Mouse (Mus musculus) midbrain, postnatal 0 days (tissue): ENCODE measurements around the gene Prr14l. TPM values are rescaled to one million over a fixed set of nuclear protein-coding genes. Genes with fewer than 3 reads are reported as not detected.

ENCODE experiments used
- ATAC-seq: fragments of 200-750 bp; cut with Nextera tagmentation; 2 replicates; pipeline ENCODE4 v1.8.0; 2017; ENCODE audit warnings: moderate number of reproducible peaks, mild to moderate bottlenecking, moderate TSS enrichment, moderate library complexity; ENCODE audit not compliant: low FRiP score
- DNase-seq: peaks from one replicate; pipeline ENCODE4 v3.0.0-alpha.2; 2015; ENCODE audit warnings: low spot score
- H3K27ac ChIP-seq: fragments of 300-500 bp; sonication (generic); 2 replicates; pipeline ENCODE4 v1.5.1; 2014; ENCODE audit warnings: low read depth, mild to moderate bottlenecking, low read length, mixed read lengths
- H3K27me3 ChIP-seq: fragments of 300-500 bp; sonication (generic); 2 replicates; pipeline ENCODE4 v1.6.1; 2014; ENCODE audit warnings: low read length, control low read depth, mixed read lengths; ENCODE audit not compliant: insufficient read depth
- H3K36me3 ChIP-seq: fragments of 300-500 bp; sonication (generic); 2 replicates; pipeline ENCODE4 v1.6.1; 2014; ENCODE audit warnings: low read length, control low read depth, mixed read lengths; ENCODE audit not compliant: insufficient read depth
- H3K4me1 ChIP-seq: fragments of 300-500 bp; sonication (generic); 2 replicates; pipeline ENCODE4 v1.6.1; 2014; ENCODE audit warnings: mild to moderate bottlenecking, control low read depth, antibody characterized with exemption, low read length, mixed read lengths; ENCODE audit not compliant: insufficient read depth
- H3K4me2 ChIP-seq: fragments of 300-500 bp; sonication (generic); 2 replicates; pipeline ENCODE4 v1.6.1; 2014; ENCODE audit warnings: low read depth, mild to moderate bottlenecking, low read length, mixed read lengths; ENCODE audit not compliant: poor library complexity, severe bottlenecking
- H3K4me3 ChIP-seq: fragments of 300-500 bp; sonication (generic); 2 replicates; pipeline ENCODE4 v1.5.1; 2014; ENCODE audit warnings: low read depth, mild to moderate bottlenecking, low read length, moderate library complexity
- H3K9ac ChIP-seq: fragments of 300-500 bp; sonication (generic); replicated peaks from 2 replicates; pipeline ENCODE4 v1.6.1; 2014; ENCODE audit warnings: mild to moderate bottlenecking, low read length, moderate library complexity, mixed read lengths; ENCODE audit not compliant: poor library complexity, severe bottlenecking
- H3K9me3 ChIP-seq: fragments of 300-500 bp; sonication (generic); 2 replicates; pipeline ENCODE4 v1.6.1; 2016; ENCODE audit warnings: low read length, control low read depth
- CTCF ChIP-seq: IDR thresholded peaks from 2 replicates; pipeline ENCODE4 v1.5.1; 2016; ENCODE audit warnings: antibody characterized with exemption, mild to moderate bottlenecking
- WGBS: fragments of 180-500 bp; shearing (Covaris S2); extraction: QIAGEN DNeasy Blood & Tissue Kit; methylation state at CpG from one replicate; pipeline ENCODE4 v1.1.7; 2014; 5-methylcytosine and 5-hydroxymethylcytosine counted together
- polyA plus RNA-seq: library from polyadenylated mRNA; unstranded; fragments of >200 nt; fragmentation: Nextera tagmentation; extraction: Ambion mirVana; gene quantifications from 2 replicates; pipeline ENCODE4 v1.2.1, GENCODE M21; 2015
- total RNA-seq: library from RNA; depleted of rRNA; stranded (reverse); fragments of >200 nt; gene quantifications from 2 replicates; pipeline ENCODE4 v1.2.3, GENCODE M21; 2014; rRNA removed

The Prr14l gene
- total and polyA plus RNA-seq, 2 experiments from 2014 or later: 13.5 to 17.4 TPM

DNA sequence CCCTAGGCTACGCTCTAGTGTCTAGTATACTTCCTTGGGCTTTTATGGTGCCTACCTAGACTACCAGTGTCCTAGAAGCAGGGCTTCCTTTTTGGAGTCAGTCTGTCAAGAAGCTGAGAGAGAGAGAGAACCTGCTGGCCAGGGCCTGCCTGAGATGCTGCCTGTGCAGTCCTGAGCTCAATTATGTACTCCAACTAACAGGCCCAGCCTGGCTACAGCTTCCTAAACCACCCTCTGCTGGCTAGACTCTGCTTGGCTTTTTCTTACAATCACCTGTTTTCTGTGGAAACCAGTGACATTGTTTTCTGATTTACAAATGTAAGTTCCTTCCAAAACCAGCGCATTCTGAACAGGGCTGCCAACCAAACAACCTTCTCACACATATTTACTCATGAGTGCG, 113.9 kb downstream of the Prr14l start:
- H3K9ac ChIP-seq: no peak overlapping the region
- no peak for DNase-seq
- no peaks in the 10 kb centered on the region for H3K9me3 ChIP-seq
- ATAC-seq: no peak
- TF ChIP-seq CTCF: no peak
- H3K36me3 ChIP-seq: peaks cover 7% of the 10 kb centered on the region; the same call in 1 of the 2 replicates
- no peaks in the 10 kb centered on the region for H3K27me3 ChIP-seq
- WGBS: 96% methylated on average over 3 of the region's 3 CpGs
- H3K4me3 ChIP-seq: no peak overlapping the region
- 0 out of 2 replicates have a peak overlapping the region, but pooled peaks have one; percentile 38 for H3K27ac ChIP-seq
- H3K4me2 ChIP-seq: no peak overlapping the region
- peaks cover 7% of the 10 kb centered on the region; the same call in 1 of the 2 replicates for H3K4me1 ChIP-seq

Other genes starting within 250 kb of the Prr14l start
- 20.3 and 22.8 TPM in 2 replicates for gene Yes1, start 243.1 kb downstream of the Prr14l start, total RNA-seq
- gene Yes1, start 243.1 kb downstream of the Prr14l start, polyA plus RNA-seq: 11.5 TPM in 2 replicates
- 94.5 and 95.7 TPM in 2 replicates for gene Pisd, start 68.6 kb downstream of the Prr14l start, total RNA-seq
- 89.0 and 98.1 TPM in 2 replicates for gene Pisd, start 68.6 kb downstream of the Prr14l start, polyA plus RNA-seq
- gene Gm20671, start 27.1 kb downstream of the Prr14l start, total RNA-seq: 7.0 TPM in 1 of 2 replicates, not detected in the other
- gene Gm20671, start 27.1 kb downstream of the Prr14l start, polyA plus RNA-seq: not detected in 2 replicates
- gene Depdc5, start 9.4 kb upstream of the Prr14l start, total RNA-seq: 37.5 and 55.3 TPM in 2 replicates
- 15.1 and 18.1 TPM in 2 replicates for gene Depdc5, start 9.4 kb upstream of the Prr14l start, polyA plus RNA-seq
- gene Ywhah, start 164.6 kb upstream of the Prr14l start, total RNA-seq: 704 and 729 TPM in 2 replicates
- 1,094 and 1,095 TPM in 2 replicates for gene Ywhah, start 164.6 kb upstream of the Prr14l start, polyA plus RNA-seq
- gene Slc5a1, start 250.0 kb upstream of the Prr14l start, total RNA-seq: 0.16 and 0.33 TPM in 2 replicates
- 0.10 and 0.19 TPM in 2 replicates for gene Slc5a1, start 250.0 kb upstream of the Prr14l start, polyA plus RNA-seq